Mouse (Mus musculus) CH12.LX (cell line): Measurements from ENCODE around the gene Mrpl52. TPM values are rescaled to one million over a fixed set of nuclear protein-coding genes. Genes with fewer than 3 reads are reported as not detected.
A peak's percentile ranks its signal among the peaks of the same experiment; 100 is the strongest.

Experiments
- DNase-seq: peaks from one replicate; pipeline ENCODE4 v3.0.0-alpha.2; 2013; ENCODE audit errors: extremely low read depth
- H3K27ac ChIP-seq: 2 replicates; pipeline ENCODE4 v1.5.1; 2012; ENCODE audit warnings: low read depth, mild to moderate bottlenecking, control low read depth, moderate library complexity; ENCODE audit not compliant: insufficient read depth
- H3K27me3 ChIP-seq: replicated peaks from 2 replicates; pipeline ENCODE3; 2012; ENCODE audit warnings: inconsistent platforms
- H3K36me3 ChIP-seq, 2 experiments: replicated peaks in 1 of 2; 2 replicates each; pipeline versions ENCODE3 to v1.6.1; 2012; ENCODE audit warnings: inconsistent platforms in 1 of 2, low read length in 1 of 2, mild to moderate bottlenecking in 1 of 2, mixed read lengths in 1 of 2, moderate library complexity in 1 of 2; ENCODE audit not compliant: control insufficient read depth in 1 of 2, insufficient read depth in 1 of 2
- H3K4me1 ChIP-seq, 2 experiments: 2 replicates each; pipeline ENCODE4 v1.6.1; 2012; ENCODE audit warnings: inconsistent platforms in 1 of 2, moderate library complexity in 1 of 2; ENCODE audit not compliant: insufficient read depth in 2 of 2, control insufficient read depth in 1 of 2
- H3K4me2 ChIP-seq: 2 replicates; pipeline ENCODE4 v1.6.1; 2012; ENCODE audit warnings: low read depth, mild to moderate bottlenecking, control low read depth; ENCODE audit not compliant: poor library complexity, insufficient read depth, severe bottlenecking
- H3K4me3 ChIP-seq, 3 experiments: fragments of 150-350 bp in 1 of 3; sonication (generic) in 1 of 3; replicated peaks in 1 of 3; 2 replicates each; pipeline versions ENCODE3 to v1.5.1; 2011 to 2012; ENCODE audit warnings: low read depth in 2 of 3, low read length in 2 of 3, mild to moderate bottlenecking in 2 of 3, moderate library complexity in 2 of 3, control low read depth in 1 of 3, improper control_type of control experiment in 1 of 3, inconsistent platforms in 1 of 3, mixed read lengths in 1 of 3; ENCODE audit not compliant: poor library complexity in 1 of 3
- H3K79me2 ChIP-seq: replicated peaks from 2 replicates; pipeline ENCODE4 v1.6.1; 2012; ENCODE audit warnings: mild to moderate bottlenecking, moderate library complexity; ENCODE audit not compliant: control insufficient read depth, poor library complexity, insufficient read depth, severe bottlenecking; ENCODE audit errors: extremely low read depth
- H3K9ac ChIP-seq: 2 replicates; pipeline ENCODE4 v1.6.1; 2012; ENCODE audit warnings: low read depth, mild to moderate bottlenecking, control low read depth, moderate library complexity; ENCODE audit not compliant: insufficient read depth
- H3K9me3 ChIP-seq: replicated peaks from 2 replicates; pipeline ENCODE3; 2012; ENCODE audit warnings: low read length, inconsistent platforms, mixed read lengths
- BHLHE40 ChIP-seq: IDR thresholded peaks from 2 replicates; pipeline ENCODE4 v1.6.1; 2011; ENCODE audit warnings: mild to moderate bottlenecking, low read depth, low read length, improper control_type of control experiment
- CHD1 ChIP-seq: IDR thresholded peaks from 2 replicates; pipeline ENCODE4 v1.6.1; 2012; ENCODE audit warnings: low read depth, low read length, improper control_type of control experiment, inconsistent platforms
- CHD2 ChIP-seq: IDR thresholded peaks from 2 replicates; pipeline ENCODE4 v1.6.1; 2011; ENCODE audit warnings: low read length, improper control_type of control experiment
- JUND ChIP-seq: conservative IDR thresholded peaks from 2 replicates; pipeline ENCODE4 v1.6.1; 2011; ENCODE audit warnings: low read depth, low read length, improper control_type of control experiment
- KAT2A ChIP-seq: IDR thresholded peaks from 2 replicates; pipeline ENCODE4 v1.6.1; 2012; ENCODE audit warnings: low read length, improper control_type of control experiment, inconsistent platforms; ENCODE audit not compliant: insufficient replicate concordance
- MAX ChIP-seq: IDR thresholded peaks from 2 replicates; pipeline ENCODE4 v1.6.1; 2011; ENCODE audit warnings: low read length, improper control_type of control experiment
- MYC ChIP-seq: IDR thresholded peaks from 2 replicates; pipeline ENCODE4 v1.6.1; 2011; ENCODE audit warnings: low read depth, mild to moderate bottlenecking, improper control_type of control experiment, low read length
- NRF1 ChIP-seq: IDR thresholded peaks from 2 replicates; pipeline ENCODE4 v1.6.1; 2014; ENCODE audit warnings: low read depth, mild to moderate bottlenecking, inconsistent platforms, low read length, improper control_type of control experiment, moderate library complexity
- POLR2A ChIP-seq: IDR thresholded peaks from 2 replicates; pipeline ENCODE4 v1.6.1; 2011; ENCODE audit warnings: low read depth, mild to moderate bottlenecking, improper control_type of control experiment, low read length
- RAD21 ChIP-seq: IDR thresholded peaks from 2 replicates; pipeline ENCODE4 v1.6.1; 2011; ENCODE audit warnings: low read depth, mild to moderate bottlenecking, low read length, improper control_type of control experiment, moderate library complexity
- TBP ChIP-seq: conservative IDR thresholded peaks from 2 replicates; pipeline ENCODE4 v1.6.1; 2011; ENCODE audit warnings: low read depth, low read length, improper control_type of control experiment
- TCF12 ChIP-seq: IDR thresholded peaks from 2 replicates; pipeline ENCODE4 v1.6.1; 2014; ENCODE audit warnings: low read depth, mild to moderate bottlenecking, inconsistent platforms, low read length, improper control_type of control experiment
- USF2 ChIP-seq: conservative IDR thresholded peaks from 2 replicates; pipeline ENCODE4 v1.6.1; 2011; ENCODE audit warnings: low read depth, low read length, improper control_type of control experiment
- ZC3H11A ChIP-seq: IDR thresholded peaks from 2 replicates; pipeline ENCODE4 v1.6.1; 2012; ENCODE audit warnings: low read depth, mild to moderate bottlenecking, inconsistent platforms, low read length, improper control_type of control experiment
- dilution Hi-C: fragments of 300-500 bp; cut with MboI; formaldehyde crosslinking; loops from 2 replicates; pipeline ENCODE4 v1.14.3; 2020; ENCODE audit warnings: low sequenced_read_pairs; ENCODE audit not compliant: extremely low pct_unique_long_range_greater_than_20kb, extremely low pct_ligation_motif_present
- in situ Hi-C: fragments of 300-500 bp; cut with MboI; formaldehyde crosslinking; loops from 3 replicates; pipeline ENCODE4 v1.14.3; 2019; ENCODE audit warnings: low sequenced_read_pairs, low pct_ligation_motif_present, low pct_unique_long_range_greater_than_20kb, mixed read lengths
- polyA plus RNA-seq: library from polyadenylated mRNA; unstranded; fragments of >175 nt; gene quantifications from 2 replicates; pipeline ENCODE4 v1.2.1, GENCODE M21; 2012; ENCODE audit warnings: low read depth; ENCODE audit not compliant: insufficient read length
- total RNA-seq, 2 experiments: library from RNA; depleted of rRNA; stranded (reverse); fragments of 300-350 nt in 1 of 2; fragments of >200 nt in 1 of 2; gene quantifications; 2 replicates each; pipeline ENCODE4 v1.2.3; 2012 to 2014

The Mrpl52 gene
- total and polyA plus RNA-seq, 3 experiments, result 87.9 to 309 (median 230) TPM

DNA sequence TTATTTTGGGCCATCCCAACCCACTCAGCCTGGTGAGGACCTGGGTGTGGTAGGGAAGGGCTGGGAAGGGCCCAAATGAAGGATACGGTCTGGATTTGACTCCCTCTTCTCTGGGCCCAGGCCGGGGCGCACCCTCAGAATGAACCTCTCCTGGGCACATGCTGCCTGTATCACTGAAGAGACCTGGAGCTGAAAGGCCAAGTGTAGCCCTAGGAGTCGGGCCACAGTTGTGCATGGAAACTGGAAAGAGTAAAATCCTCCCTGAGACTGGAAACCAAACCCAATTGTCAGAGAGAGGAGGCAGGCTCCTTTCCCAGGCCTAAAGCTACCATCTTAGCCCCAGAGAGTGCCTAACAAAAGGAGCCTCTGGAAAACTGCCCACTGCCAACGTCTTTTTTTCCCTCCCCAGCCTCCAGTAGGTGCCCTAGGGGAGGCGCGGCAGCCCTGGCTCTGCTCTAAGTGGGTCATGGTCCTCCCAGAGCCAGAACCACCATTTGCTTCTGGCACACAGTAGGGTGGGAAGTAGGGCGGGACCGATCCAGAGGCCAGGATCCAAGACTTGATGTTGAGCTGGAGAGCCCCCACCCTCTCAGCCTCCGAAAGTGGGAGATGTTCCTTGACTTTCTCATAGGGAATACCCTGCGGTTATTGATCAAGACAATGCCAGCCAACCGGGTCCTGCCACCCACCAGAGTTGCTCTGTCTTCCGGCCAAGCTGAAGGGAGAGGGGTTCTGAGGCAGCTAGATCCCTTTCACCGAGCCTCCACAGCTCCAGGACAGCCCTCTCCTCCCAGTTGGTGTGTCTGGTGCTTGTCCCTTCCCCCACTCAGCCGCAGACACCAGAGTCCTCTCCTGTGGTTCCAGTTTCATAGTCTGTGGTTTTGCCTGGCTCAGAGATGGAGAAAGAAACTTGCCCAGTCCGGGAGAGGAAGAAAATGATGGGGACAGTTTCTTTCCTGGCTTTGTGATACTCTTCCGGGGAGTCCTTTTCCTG lies 6.4 kb downstream of the Mrpl52 start:
- Histone ChIP-seq H3K27ac (no peak overlapping the region), H3K4me2 (no peak overlapping the region), H3K79me2 (no peaks in the 10 kb centered on the region), H3K4me3 (no peak overlapping the region), H3K27me3 (no peaks in the 10 kb centered on the region), H3K9ac (no peak overlapping the region), H3K36me3 (peaks cover 13 to 28% of the 10 kb centered on the region in 2 experiments), H3K9me3 (no peaks in the 10 kb centered on the region), H3K4me1 (peaks cover 14 to 28% of the 10 kb centered on the region in 2 experiments)
- in situ Hi-C loops (loop anchor here (10.0 kb wide), 1 partner anchor 198 kb away; no protein-coding TSS in a partner anchor), dilution Hi-C loops (no loop called here)
- no peak for DNase-seq
- TF ChIP-seq CHD2 (0 out of 2 replicates have a peak, but pooled peaks have one; percentile 21), CHD1 (no peak)

DNA sequence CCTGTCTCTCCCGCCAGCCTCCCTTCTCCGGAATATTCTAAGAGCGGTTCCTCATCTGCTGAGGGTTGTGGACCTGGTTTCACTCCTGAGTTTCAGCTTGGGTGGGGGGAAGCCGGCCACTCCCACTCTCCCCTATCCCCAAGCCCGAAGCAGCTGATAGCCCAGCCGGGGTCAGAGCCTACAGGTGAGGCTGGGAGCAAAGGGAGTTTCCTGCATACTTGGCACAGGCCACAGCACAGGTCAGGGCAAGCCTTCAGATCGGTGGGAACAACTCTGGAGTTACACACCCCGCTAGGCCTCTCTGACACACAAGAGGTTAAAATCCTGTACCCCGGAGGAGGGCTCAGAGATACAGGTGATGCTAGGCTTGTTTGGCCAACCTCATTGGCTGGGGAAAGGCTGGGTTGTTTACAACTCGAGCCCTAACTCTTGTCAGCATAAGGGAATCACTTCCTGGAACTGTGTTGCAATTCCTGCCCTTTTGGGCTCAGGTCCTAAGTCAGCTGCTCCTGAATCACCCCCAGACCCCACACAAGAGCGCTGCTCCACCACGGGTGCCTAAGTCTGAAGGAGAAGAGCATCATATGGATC lies 7.3 kb downstream of the Mrpl52 start:
- H3K4me1 ChIP-seq, result peaks cover 14 to 24% of the 10 kb centered on the region in 2 experiments
- no peak overlapping the region for H3K4me3 ChIP-seq
- in situ Hi-C loops (loop anchor here (10.0 kb wide), 1 partner anchor 199 kb away; no protein-coding TSS in a partner anchor), dilution Hi-C loops (no loop called here)
- no peak overlapping the region for H3K27ac ChIP-seq
- TF ChIP-seq JUND, result no peak
- no peak for TF ChIP-seq USF2
- TF ChIP-seq TBP, result no peak
- TF ChIP-seq TCF12, result no peak
- no peak for TF ChIP-seq BHLHE40
- no peak for TF ChIP-seq MAX
- no peak for TF ChIP-seq MYC
- TF ChIP-seq CHD2, result no peak
- TF ChIP-seq KAT2A, result no peak
- no peak for TF ChIP-seq NRF1
- TF ChIP-seq POLR2A, result no peak
- TF ChIP-seq ZC3H11A, result no peak
- TF ChIP-seq RAD21, result no peak
- no peaks in the 10 kb centered on the region for H3K79me2 ChIP-seq
- H3K27me3 ChIP-seq, result no peaks in the 10 kb centered on the region
- no peak overlapping the region for H3K4me2 ChIP-seq
- peaks cover 10 to 20% of the 10 kb centered on the region in 2 experiments for H3K36me3 ChIP-seq
- no peak overlapping the region for H3K9ac ChIP-seq
- no peaks in the 10 kb centered on the region for H3K9me3 ChIP-seq
- no peak for DNase-seq
